Mouse (Mus musculus) lung, postnatal 0 days (tissue): ENCODE data around the gene Ufsp1.

ENCODE experiments used
- CTCF ChIP-seq: IDR thresholded peaks from 2 replicates; pipeline ENCODE4 v1.5.1; 2016; ENCODE audit warnings: antibody characterized with exemption, mild to moderate bottlenecking
- EP300 ChIP-seq: IDR thresholded peaks from 2 replicates; pipeline ENCODE4 v1.6.1; 2016; ENCODE audit warnings: antibody characterized with exemption, mild to moderate bottlenecking, control low read depth

DNA sequence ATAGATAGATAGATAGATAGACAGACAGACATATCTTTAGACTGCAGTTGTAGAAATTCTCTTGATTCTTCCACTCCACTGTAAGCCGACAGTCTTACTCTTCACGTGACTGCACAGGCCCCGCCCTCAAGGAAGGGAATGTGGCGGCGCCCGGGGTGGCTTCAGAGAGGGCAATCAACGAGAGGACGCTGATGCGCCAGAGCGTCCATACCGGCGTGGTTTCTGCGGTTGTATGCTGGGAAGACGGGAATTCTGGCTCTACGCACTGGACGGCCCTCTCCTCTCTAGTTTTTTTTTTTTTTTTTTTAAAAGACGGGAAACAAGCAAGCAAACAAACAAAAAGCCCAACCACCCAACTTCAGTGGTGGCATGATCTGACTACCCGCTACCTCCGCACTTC, 43.8 kb downstream of the Ufsp1 start:
- TF ChIP-seq CTCF (no peak), EP300 (no peak)
